Mouse (Mus musculus): ENCODE data around the gene Rbfox1. TPM values are rescaled to one million over a fixed set of nuclear protein-coding genes. Genes with fewer than 3 reads are reported as not detected.

The Rbfox1 gene
- polyA plus RNA-seq, 1 experiment from 2014 or later, result 14.6 TPM

DNA sequence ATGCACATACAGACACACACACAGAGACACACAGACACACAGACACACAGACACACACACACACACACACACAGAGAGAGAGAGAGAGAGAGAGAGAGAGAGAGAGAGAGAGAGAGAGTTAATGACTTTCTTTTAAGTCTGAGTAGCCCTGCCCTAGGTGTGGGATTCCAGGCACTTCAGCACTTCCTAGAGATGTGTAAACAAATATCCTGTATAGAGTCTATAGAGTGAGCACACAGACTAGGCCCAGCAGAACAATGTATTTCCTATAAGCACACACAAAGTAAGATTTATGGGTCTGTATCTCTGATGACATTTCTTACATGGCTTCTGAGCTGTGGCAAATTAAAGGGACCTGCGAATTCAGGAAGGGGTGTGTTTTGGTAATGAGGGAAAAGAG lies 998.6 kb downstream of the Rbfox1 start:
- no peaks in the 10 kb centered on the region for H3K27me3 ChIP-seq (ENCODE audit: insufficient read depth, poor library complexity, severe bottlenecking)
- H3K4me1 ChIP-seq (replicated peaks), result peaks cover 39% of the 10 kb centered on the region
- no peak for DNase-seq (ENCODE audit: low spot score)
- no peak overlapping the region for H3K4me3 ChIP-seq
- 70% methylated on average over 1 of the region's 1 CpGs for WGBS
- H3K27ac ChIP-seq, result no peak overlapping the region
- H3K9me3 ChIP-seq, result no peaks in the 10 kb centered on the region
- no peaks in the 10 kb centered on the region for H3K36me3 ChIP-seq

GRCm38 (mm10) chr16:6885617-6886016 lies 1000.5 kb downstream of the Rbfox1 start:
- H3K4me1 ChIP-seq (replicated peaks), result peaks cover 39% of the 10 kb centered on the region
- H3K4me3 ChIP-seq, result no peak overlapping the region
- no peaks in the 10 kb centered on the region for H3K36me3 ChIP-seq
- no peak for DNase-seq (ENCODE audit: low spot score)
- 61% methylated on average over 3 of the region's 3 CpGs for WGBS
- H3K27me3 ChIP-seq (ENCODE audit: insufficient read depth, poor library complexity, severe bottlenecking), result no peaks in the 10 kb centered on the region
- H3K9me3 ChIP-seq, result no peaks in the 10 kb centered on the region
- H3K27ac ChIP-seq, result peak overlapping the region; percentile 45

- Histone ChIP-seq H3K27me3 (ENCODE audit: insufficient read depth, poor library complexity, severe bottlenecking) (no peaks in the 10 kb centered on the region), H3K4me1 (replicated peaks) (peaks cover 20% of the 10 kb centered on the region), H3K27ac (no peak overlapping the region), H3K4me3 (no peak overlapping the region), H3K9me3 (no peaks in the 10 kb centered on the region), H3K36me3 (no peaks in the 10 kb centered on the region)
- DNase-seq (ENCODE audit: low spot score), result no peak
- 72% methylated on average over 4 of the region's 4 CpGs for WGBS
These were observed 1004.1 kb downstream of the Rbfox1 start for GRCm38 (mm10) chr16:6889221-6889620.

GRCm38 (mm10) chr16:6897734-6898133 lies 1012.6 kb downstream of the Rbfox1 start:
- no peak for DNase-seq (ENCODE audit: low spot score)
- Histone ChIP-seq H3K27me3 (ENCODE audit: insufficient read depth, poor library complexity, severe bottlenecking) (no peaks in the 10 kb centered on the region), H3K9me3 (no peaks in the 10 kb centered on the region), H3K36me3 (no peaks in the 10 kb centered on the region), H3K4me3 (no peak overlapping the region), H3K4me1 (replicated peaks) (peaks cover 30% of the 10 kb centered on the region), H3K27ac (peak overlapping the region; percentile 59; the same call in 1 of the 2 replicates)
- 44% methylated on average over 6 of the region's 6 CpGs for WGBS

DNA sequence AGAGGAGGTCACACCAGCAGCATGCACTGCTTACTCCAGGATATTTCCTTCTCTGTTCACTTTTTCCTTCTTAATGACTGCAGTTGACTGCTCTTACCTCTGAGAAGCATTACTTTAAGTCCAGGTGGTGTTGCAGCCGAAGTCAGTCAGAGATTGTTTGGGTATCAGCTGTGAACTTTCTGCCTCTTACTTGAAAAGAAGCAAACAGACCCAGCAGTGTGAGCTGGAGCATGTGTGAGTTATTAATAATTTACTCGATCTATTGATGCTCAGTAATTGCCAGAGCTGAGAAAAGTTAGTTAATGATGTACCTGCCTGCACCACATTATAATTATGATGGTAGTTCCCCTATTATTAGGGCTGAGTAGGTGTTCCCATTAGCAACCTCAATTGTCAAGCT lies 1014.9 kb downstream of the Rbfox1 start:
- no peaks in the 10 kb centered on the region for H3K9me3 ChIP-seq
- no peaks in the 10 kb centered on the region for H3K27me3 ChIP-seq (ENCODE audit: insufficient read depth, poor library complexity, severe bottlenecking)
- 84% methylated on average over 2 of the region's 2 CpGs for WGBS
- no peak for DNase-seq (ENCODE audit: low spot score)
- H3K4me3 ChIP-seq, result no peak overlapping the region
- H3K4me1 ChIP-seq (replicated peaks), result peaks cover 30% of the 10 kb centered on the region
- H3K36me3 ChIP-seq, result no peaks in the 10 kb centered on the region
- no peak overlapping the region for H3K27ac ChIP-seq

GRCm38 (mm10) chr16:6904984-6905383 lies 1019.8 kb downstream of the Rbfox1 start:
- H3K4me3 ChIP-seq, result no peak overlapping the region
- no peaks in the 10 kb centered on the region for H3K9me3 ChIP-seq
- H3K27me3 ChIP-seq (ENCODE audit: insufficient read depth, poor library complexity, severe bottlenecking), result no peaks in the 10 kb centered on the region
- 84% methylated on average over 4 of the region's 4 CpGs for WGBS
- no peak overlapping the region for H3K27ac ChIP-seq
- no peak for DNase-seq (ENCODE audit: low spot score)
- no peaks in the 10 kb centered on the region; the same call in 1 of the 2 replicates for H3K4me1 ChIP-seq (replicated peaks)
- H3K36me3 ChIP-seq, result no peaks in the 10 kb centered on the region

DNA sequence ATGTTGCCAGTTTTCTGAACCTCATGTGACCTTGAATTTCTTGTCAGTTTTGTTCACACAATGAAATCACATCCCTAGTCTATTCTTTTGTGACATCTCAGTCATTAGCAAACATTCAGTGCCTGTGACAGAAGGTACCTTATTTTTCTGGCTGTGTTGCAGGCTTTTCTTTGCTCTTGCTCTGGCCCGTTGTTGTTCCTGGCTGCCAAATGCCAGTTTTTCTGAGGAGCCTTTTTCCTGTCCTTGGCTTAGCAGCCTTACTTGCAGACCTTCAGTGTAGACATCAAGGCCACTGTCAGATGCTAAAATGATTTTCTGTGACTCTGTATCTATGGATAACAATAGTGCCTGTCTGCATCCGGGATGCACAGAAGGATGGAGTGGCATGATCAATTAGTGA lies 1020.8 kb downstream of the Rbfox1 start:
- Histone ChIP-seq H3K4me3 (no peak overlapping the region), H3K36me3 (no peaks in the 10 kb centered on the region), H3K9me3 (no peaks in the 10 kb centered on the region), H3K27ac (no peak overlapping the region), H3K27me3 (ENCODE audit: insufficient read depth, poor library complexity, severe bottlenecking) (no peaks in the 10 kb centered on the region), H3K4me1 (replicated peaks) (no peaks in the 10 kb centered on the region; the same call in 1 of the 2 replicates)
- WGBS, result 61% methylated on average over 2 of the region's 2 CpGs
- no peak for DNase-seq (ENCODE audit: low spot score)

GRCm38 (mm10) chr16:6907550-6907949 lies 1022.4 kb downstream of the Rbfox1 start:
- no peaks in the 10 kb centered on the region for H3K9me3 ChIP-seq
- H3K27ac ChIP-seq, result no peak overlapping the region
- H3K27me3 ChIP-seq (ENCODE audit: insufficient read depth, poor library complexity, severe bottlenecking), result no peaks in the 10 kb centered on the region
- no peak for DNase-seq (ENCODE audit: low spot score)
- 76% methylated on average over 6 of the region's 6 CpGs for WGBS
- H3K4me3 ChIP-seq, result no peak overlapping the region
- no peaks in the 10 kb centered on the region; the same call in 1 of the 2 replicates for H3K4me1 ChIP-seq (replicated peaks)
- H3K36me3 ChIP-seq, result no peaks in the 10 kb centered on the region

DNA sequence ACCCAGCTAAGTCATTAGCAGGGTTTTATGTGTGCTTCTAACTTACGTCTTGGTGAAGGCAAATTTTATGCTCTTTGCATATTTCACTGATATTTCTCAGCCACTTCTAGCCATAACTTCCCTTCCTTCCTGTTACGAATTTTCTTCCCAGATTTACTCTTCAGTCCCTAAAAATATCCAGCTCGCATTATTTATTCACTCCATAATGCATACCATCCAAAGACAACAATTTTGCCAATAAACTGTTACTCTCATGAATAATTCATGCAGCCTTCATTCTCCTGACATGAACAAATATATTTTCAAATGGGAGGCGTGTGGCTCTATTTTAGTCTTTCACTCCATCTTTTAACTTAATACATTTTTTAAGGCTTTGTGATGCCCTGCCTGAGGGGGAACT lies 1029.4 kb downstream of the Rbfox1 start:
- no peak for DNase-seq (ENCODE audit: low spot score)
- 83% methylated on average over 4 of the region's 4 CpGs for WGBS
- Histone ChIP-seq H3K36me3 (no peaks in the 10 kb centered on the region), H3K4me3 (no peak overlapping the region), H3K27ac (no peak overlapping the region), H3K9me3 (no peaks in the 10 kb centered on the region), H3K27me3 (ENCODE audit: insufficient read depth, poor library complexity, severe bottlenecking) (no peaks in the 10 kb centered on the region), H3K4me1 (replicated peaks) (0 out of 2 replicates have a peak, but pooled peaks cover 3% of the 10 kb centered on the region)

- H3K27me3 ChIP-seq (ENCODE audit: insufficient read depth, poor library complexity, severe bottlenecking), result no peaks in the 10 kb centered on the region
- H3K36me3 ChIP-seq, result no peaks in the 10 kb centered on the region
- H3K4me1 ChIP-seq (replicated peaks), result 0 out of 2 replicates have a peak, but pooled peaks cover 5% of the 10 kb centered on the region
- WGBS, result 69% methylated on average over 3 of the region's 3 CpGs
- no peaks in the 10 kb centered on the region for H3K9me3 ChIP-seq
- DNase-seq (ENCODE audit: low spot score), result no peak
- no peak overlapping the region for H3K4me3 ChIP-seq
- no peak overlapping the region for H3K27ac ChIP-seq
These were observed 1033.5 kb downstream of the Rbfox1 start for GRCm38 (mm10) chr16:6918641-6919040.

GRCm38 (mm10) chr16:6919681-6920080 lies 1034.5 kb downstream of the Rbfox1 start:
- no peak for DNase-seq (ENCODE audit: low spot score)
- H3K36me3 ChIP-seq, result no peaks in the 10 kb centered on the region
- WGBS, result 27% methylated on average over 5 of the region's 5 CpGs

DNA sequence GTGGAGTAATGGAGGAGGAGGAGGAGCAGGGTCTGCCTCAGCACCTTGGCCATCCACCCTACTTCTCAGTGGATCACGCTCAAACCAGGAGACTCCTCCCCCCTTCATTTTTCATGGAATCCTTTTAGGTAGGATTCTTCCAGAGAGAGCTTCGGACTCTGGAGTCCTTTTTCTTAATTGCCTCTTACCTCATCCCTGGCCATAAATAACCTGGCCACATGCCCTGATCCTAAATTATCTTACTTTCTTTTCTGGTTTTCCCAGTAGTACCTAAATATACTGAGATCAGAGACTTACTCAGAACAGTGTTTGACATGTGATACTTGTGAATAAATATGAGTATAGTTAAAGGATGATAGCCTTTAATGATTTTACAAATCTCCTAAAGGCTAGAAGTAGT lies 1042.5 kb downstream of the Rbfox1 start:
- H3K4me3 ChIP-seq, result no peak overlapping the region
- no peaks in the 10 kb centered on the region for H3K36me3 ChIP-seq
- no peaks in the 10 kb centered on the region for H3K9me3 ChIP-seq
- DNase-seq (ENCODE audit: low spot score), result no peak
- no peaks in the 10 kb centered on the region for H3K27me3 ChIP-seq (ENCODE audit: insufficient read depth, poor library complexity, severe bottlenecking)
- WGBS, result 88% methylated on average over 2 of the region's 2 CpGs
- no peaks in the 10 kb centered on the region for H3K4me1 ChIP-seq (replicated peaks)
- H3K27ac ChIP-seq, result no peak overlapping the region

More at GRCm38 (mm10) chr16:6919681-6920080, 1034.5 kb downstream of the Rbfox1 start:
- Histone ChIP-seq H3K4me3 (no peak overlapping the region), H3K4me1 (replicated peaks) (0 out of 2 replicates have a peak, but pooled peaks cover 5% of the 10 kb centered on the region), H3K27me3 (ENCODE audit: insufficient read depth, poor library complexity, severe bottlenecking) (no peaks in the 10 kb centered on the region), H3K27ac (no peak overlapping the region), H3K9me3 (no peaks in the 10 kb centered on the region)

GRCm38 (mm10) chr16:6930795-6931194 lies 1045.6 kb downstream of the Rbfox1 start:
- no peaks in the 10 kb centered on the region for H3K4me1 ChIP-seq (replicated peaks)
- no peak for DNase-seq (ENCODE audit: low spot score)
- H3K27me3 ChIP-seq (ENCODE audit: insufficient read depth, poor library complexity, severe bottlenecking), result no peaks in the 10 kb centered on the region
- no peaks in the 10 kb centered on the region for H3K36me3 ChIP-seq
- 62% methylated on average over 3 of the region's 3 CpGs for WGBS
- H3K9me3 ChIP-seq, result no peaks in the 10 kb centered on the region
- no peak overlapping the region for H3K27ac ChIP-seq
- no peak overlapping the region for H3K4me3 ChIP-seq

DNA sequence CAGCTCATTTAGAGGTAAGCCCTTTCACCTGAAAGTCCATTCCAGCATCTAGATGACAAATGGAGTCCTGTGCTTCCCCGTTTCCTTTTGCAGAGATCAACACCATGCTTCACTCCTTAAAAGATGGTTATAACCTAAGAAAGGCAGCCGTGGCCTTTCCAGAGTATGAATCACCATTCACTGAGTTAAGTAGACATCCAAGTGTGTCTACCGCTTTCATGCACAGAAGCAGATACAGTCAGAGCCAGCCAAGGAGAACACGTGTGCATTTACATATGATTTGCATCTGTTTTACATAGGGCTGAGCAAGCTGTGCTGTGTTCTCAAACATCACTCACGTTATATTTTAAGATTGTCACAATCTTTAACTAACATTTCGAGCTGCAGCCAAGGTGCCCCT lies 1061.0 kb downstream of the Rbfox1 start:
- Histone ChIP-seq H3K36me3 (no peaks in the 10 kb centered on the region), H3K9me3 (no peaks in the 10 kb centered on the region), H3K4me1 (replicated peaks) (no peaks in the 10 kb centered on the region), H3K27me3 (ENCODE audit: insufficient read depth, poor library complexity, severe bottlenecking) (no peaks in the 10 kb centered on the region), H3K4me3 (no peak overlapping the region), H3K27ac (no peak overlapping the region)
- 86% methylated on average over 6 of the region's 6 CpGs for WGBS
- no peak for DNase-seq (ENCODE audit: low spot score)

Measured in hindbrain, embryonic 10.5 days (tissue).